ENCODE assay signal across 21 mouse cellular contexts in genomic region chr4:82402666-82403065, GRCm38 (mm10).
"Had no signal": no experiment of that assay in that cellular context is flagged by ENCODE, and none has a peak within 500 bp of the region (broad histone marks: within the 10 kb centered on the region; RNA-seq: fewer than 3 reads in every experiment).

No protein-coding gene starts in this region.

- H3K9ac ChIP-seq: limb, embryonic 15.5 days; liver, embryonic 14.5 days; liver, postnatal 0 days; lung, embryonic 14.5 days; neural tube, embryonic 12.5 days; neural tube, embryonic 15.5 days; stomach, embryonic 15.5 days had no signal

- H3K27ac ChIP-seq: kidney, postnatal 0 days; layer of hippocampus, adult 2 months; limb, embryonic 15.5 days; liver, embryonic 14.5 days; midbrain, embryonic 10.5 days; neural tube, embryonic 12.5 days; neural tube, embryonic 15.5 days; stomach, embryonic 15.5 days had no signal

- H3K4me1 ChIP-seq: megakaryocyte, embryonic 14.5 days had no signal

- DNase-seq: kidney, adult 2 months; kidney, postnatal 25 days; layer of hippocampus, adult 9-11 months; liver, postnatal 0 days; lung, embryonic 14.5 days; midbrain, embryonic 14.5 days; right cerebral cortex, adult 18-20 months; right cerebral cortex, postnatal 14 days; spleen, adult 18-20 months; thymus, postnatal 25 days had no signal

- H3K9me3 ChIP-seq: limb, embryonic 15.5 days; midbrain, embryonic 10.5 days; neural tube, embryonic 12.5 days; neural tube, embryonic 15.5 days; stomach, embryonic 15.5 days had no signal

- H3K4me2 ChIP-seq: limb, embryonic 15.5 days; liver, embryonic 11.5 days; lung, embryonic 14.5 days; neural tube, embryonic 12.5 days; neural tube, embryonic 15.5 days; stomach, embryonic 15.5 days had no signal

- H3K36me3 ChIP-seq: limb, embryonic 15.5 days; midbrain, embryonic 10.5 days; neural tube, embryonic 12.5 days; neural tube, embryonic 15.5 days; stomach, embryonic 15.5 days had no signal

- H3K4me3 ChIP-seq: layer of hippocampus, adult 2 months; limb, embryonic 15.5 days; megakaryocyte, embryonic 14.5 days; midbrain, embryonic 10.5 days; neural tube, embryonic 12.5 days; neural tube, embryonic 15.5 days; stomach, embryonic 15.5 days had no signal

- H3K27me3 ChIP-seq: limb, embryonic 15.5 days; megakaryocyte, embryonic 14.5 days; neural tube, embryonic 12.5 days; neural tube, embryonic 15.5 days; stomach, embryonic 15.5 days had no signal

- ATAC-seq: liver, postnatal 0 days; lung, postnatal 0 days had no signal
